Mouse (Mus musculus) neutrophil, adult 5-6 weeks (primary cell): ENCODE results near the gene Usp13. TPM values are rescaled to one million over a fixed set of nuclear protein-coding genes. Genes with fewer than 3 reads are reported as not detected.

Experiments used
- ATAC-seq: fragments of 151-379, 151-347 bp; 2 replicates; pipeline ENCODE4 v1.8.0; 2017; ENCODE audit warnings: mild to moderate bottlenecking, moderate TSS enrichment; ENCODE audit not compliant: insufficient number of reproducible peaks, poor library complexity, low FRiP score, severe bottlenecking; ENCODE audit errors: extremely low read depth
- total RNA-seq: library from RNA; stranded (forward); fragments of 200-1000 nt; gene quantifications from 2 replicates; pipeline ENCODE4 v1.2.3, GENCODE M21; 2017

Usp13 gene
- total RNA-seq: not detected in 2 replicates

DNA sequence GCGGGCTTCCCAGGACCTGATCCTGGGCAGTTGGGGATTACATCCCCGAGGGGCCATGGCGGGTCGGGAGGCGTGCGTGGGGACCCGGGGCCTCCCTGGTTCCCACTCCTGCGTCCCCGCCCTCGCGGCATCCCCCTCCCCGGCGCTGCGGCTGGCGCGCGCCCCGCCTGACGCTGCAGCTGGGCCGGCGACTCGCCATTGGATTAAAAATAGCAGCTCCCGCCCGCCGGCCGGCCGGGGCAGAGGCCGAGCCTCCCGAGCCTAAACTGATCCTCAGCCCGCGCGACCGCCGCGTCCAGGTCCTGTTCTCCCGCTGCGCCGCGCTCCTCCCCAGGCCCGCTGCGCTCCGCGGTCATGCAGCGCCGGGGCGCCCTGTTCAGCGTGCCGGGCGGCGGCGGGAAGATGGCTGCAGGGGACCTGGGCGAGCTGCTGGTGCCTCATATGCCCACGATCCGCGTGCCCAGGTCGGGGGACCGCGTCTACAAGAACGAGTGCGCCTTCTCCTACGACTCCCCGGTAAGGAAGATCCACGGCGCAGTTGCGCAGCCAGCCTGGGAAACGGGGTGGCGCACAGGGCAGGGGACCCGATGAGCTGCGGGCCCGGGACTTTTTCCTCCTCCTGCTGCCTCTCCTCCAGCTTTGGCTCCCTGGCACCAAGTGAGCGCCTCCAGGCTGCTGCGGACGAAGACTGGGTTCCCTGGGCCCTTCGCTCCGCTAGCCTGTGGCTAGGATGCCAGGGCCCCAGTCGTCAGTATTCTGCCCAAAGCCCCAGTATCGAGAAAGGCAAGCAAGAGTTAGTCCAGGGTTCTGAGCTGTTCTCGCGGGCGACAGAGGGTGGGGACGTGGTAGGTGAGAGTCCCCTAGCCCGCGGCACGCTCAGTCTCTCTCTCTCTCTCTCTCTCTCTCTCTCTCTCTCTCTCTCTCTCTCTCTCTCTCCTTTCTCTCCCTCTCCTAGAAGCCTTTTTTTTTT lies at the start of gene Usp13:
Usp13 (plus strand) TSS at position 190 of the 970 bp plus-strand sequence.
- no peak for ATAC-seq

DNA sequence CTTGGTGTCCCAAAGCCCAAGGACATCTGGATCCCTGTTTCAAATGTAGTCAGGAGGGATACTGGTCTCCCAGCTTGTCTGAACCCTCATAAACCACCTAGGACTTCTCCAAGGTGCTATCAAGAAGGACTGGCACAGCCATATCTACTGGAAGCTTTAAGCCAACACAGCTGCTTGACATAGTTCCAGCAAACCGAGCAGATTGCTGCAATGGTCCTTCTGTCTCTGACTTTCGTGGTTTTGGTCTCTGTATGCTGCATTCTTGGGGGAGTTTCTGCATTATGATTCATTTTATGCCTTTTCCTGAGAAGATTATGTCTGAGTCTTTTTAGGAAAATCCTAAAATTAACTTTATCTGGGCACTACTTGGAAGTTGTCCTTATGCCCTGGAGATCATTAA lies 46.6 kb upstream of the Usp13 start:
- ATAC-seq: no peak

DNA sequence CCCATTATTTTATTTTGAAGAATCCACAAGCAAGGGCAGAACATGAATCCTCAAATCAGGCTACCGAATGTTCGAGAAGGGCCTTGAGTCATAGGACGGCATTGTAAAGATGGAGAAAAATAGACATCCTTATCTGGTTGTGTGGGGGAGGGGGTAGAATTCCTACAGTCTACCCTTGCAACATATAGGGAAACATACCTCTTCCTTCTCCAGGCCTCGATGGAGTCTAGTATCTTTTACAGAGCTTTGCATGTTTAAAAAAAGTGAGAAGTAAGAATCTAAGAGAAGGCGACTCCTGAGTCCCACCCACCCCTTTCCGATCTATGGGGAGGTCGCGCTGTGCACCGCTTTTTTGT lies 367 bp upstream of the Usp13 start:
- no peak for ATAC-seq

DNA sequence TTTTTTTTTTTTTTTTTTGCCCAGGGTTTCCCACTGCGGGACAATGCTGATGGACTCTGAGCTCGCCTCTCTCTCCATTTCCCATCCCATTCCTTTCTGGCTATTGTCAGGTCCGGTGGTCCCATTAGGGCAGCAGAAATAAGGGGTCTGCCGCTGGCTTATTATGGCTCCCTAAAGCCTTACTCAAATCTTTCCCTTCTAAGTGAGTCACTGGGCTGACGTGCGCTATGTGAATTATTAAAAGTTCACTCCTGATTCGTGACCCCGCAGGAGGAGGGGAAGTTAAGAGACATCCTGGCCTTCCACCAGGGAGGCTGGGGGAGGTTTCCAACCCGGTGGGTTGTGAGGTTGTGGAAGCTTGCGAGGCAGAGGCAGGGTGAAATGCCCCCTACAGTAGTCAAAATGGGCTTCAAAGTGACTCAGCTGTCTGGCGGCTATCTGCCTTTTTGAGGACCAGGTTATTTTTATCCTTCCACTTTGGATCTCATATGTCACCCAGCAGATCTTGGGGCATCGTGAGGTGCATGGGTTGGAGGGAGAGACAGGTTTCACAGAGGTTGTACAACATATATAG lies 1.1 kb downstream of the Usp13 start:
- no peak for ATAC-seq

DNA sequence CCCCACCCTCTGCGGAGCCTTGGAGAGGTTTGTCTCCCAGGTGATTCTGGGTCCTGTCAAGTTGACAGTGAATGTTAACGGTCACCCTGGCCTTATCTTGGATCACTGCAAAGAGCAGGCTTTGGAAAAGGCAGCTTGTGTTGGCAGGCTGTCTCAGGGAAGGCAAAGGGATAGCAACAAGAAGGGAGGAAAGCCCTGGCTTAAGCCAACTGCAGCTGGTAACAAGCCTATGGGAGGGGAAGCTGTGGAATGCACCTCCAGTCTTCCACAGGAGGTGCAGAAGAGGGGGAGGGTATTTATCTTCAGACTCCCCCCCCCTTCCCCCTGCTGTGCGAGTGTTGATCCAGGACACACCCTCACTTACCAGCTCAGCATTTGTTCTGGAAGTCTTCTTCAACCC lies 5.3 kb downstream of the Usp13 start:
- ATAC-seq: no peak

DNA sequence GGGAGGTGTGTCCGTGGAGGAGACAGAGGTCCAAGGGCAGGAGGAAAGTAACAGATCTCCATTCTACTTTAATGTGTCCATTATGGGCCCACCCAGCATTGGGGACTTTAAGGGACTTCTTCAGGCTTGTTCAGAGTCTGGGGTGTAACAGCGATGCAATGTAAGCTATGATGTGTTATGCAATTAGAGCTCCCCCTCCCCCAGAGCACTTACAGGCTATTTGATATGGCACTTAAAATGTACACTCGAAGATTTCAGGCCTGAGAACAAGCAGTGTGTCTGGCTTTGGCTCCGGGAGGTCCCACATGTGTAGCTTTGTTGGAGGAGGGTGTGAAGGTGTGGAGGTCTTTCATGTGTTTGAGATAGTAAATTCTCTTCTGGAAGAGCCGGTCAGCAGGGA lies 7.6 kb downstream of the Usp13 start:
- no peak for ATAC-seq

DNA sequence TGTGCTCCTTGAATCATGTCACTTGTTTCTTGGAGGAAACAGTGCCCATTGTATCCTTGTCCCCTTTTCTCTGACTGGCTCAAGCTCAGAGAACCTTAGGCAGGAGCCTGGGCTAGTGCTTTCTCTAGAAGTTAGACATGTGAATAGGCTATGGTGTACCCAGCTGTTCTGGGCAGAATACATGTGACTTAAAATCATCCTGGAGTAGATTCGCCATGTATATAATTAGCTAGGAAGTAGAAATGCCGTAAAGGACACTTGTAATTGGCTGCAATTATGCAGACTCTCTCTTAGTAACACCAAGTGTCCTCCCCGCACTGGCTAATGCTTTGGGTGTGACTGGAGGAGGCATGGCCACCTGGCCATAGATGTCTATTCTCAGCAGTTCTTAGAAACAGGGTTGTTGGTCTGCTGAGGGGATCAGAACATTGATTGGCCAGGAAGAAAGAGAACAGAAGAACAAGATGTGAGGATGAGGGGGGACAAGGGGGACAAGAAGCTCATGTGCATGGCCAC lies 8.7 kb downstream of the Usp13 start:
- no peak for ATAC-seq

DNA sequence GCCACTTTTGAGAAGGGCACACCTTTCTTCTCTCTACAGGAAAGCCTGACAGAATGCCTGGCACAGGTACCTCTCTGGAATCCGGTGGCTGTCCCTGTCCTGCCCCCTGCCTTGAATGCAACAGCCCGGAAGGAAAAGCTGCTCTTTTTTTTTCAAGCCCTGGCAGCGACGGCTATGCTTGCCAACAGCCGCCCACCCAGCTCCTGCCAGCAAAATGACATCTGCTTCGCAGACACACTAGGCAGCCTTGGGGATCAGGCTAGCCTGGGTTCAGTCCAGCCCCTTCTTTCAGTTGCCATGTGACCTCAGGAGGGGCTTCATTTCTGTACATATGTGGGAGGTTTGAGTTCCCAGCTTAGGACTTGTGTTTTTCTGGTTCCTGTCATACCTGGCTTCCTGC lies 9.4 kb downstream of the Usp13 start:
- no peak for ATAC-seq

DNA sequence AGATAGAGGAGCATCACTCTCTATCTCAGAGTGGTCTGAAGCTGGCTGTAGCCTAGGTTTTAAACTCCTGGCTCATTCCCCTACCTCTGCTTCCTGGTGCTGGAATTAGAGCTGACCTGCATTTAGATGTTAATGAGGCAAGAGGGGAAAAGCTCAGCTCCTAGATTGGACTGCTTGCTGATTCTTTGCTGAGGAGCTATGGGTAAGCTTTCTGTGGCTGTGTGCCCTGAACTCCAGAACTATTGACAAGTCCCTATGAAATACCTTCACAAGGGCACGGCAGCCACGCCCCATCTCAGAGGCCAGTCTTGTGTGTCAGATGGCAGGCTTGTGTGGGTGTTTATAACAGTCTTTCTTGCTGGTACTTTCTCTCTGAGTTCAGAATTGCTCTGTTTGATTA lies 16.5 kb downstream of the Usp13 start:
- ATAC-seq: no peak

DNA sequence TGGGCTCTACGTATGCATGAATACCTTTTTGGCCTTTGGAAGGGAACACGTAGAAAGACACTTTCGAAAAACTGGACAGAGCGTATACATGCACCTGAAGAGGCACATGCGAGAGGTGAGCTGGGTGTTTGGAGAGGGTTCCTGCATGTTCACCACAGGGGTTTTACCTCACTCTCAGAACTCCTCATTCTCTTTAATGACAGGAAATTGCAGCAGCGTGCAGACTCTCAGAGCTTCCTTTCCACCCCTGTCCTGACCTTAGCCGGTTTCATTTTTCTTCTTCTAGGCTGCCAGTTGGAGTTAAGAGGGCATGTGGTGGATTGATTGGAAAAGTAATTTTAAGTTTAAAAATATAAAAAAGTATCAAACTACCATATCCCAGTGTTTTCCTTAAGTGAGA lies 20.5 kb downstream of the Usp13 start:
- ATAC-seq: no peak

DNA sequence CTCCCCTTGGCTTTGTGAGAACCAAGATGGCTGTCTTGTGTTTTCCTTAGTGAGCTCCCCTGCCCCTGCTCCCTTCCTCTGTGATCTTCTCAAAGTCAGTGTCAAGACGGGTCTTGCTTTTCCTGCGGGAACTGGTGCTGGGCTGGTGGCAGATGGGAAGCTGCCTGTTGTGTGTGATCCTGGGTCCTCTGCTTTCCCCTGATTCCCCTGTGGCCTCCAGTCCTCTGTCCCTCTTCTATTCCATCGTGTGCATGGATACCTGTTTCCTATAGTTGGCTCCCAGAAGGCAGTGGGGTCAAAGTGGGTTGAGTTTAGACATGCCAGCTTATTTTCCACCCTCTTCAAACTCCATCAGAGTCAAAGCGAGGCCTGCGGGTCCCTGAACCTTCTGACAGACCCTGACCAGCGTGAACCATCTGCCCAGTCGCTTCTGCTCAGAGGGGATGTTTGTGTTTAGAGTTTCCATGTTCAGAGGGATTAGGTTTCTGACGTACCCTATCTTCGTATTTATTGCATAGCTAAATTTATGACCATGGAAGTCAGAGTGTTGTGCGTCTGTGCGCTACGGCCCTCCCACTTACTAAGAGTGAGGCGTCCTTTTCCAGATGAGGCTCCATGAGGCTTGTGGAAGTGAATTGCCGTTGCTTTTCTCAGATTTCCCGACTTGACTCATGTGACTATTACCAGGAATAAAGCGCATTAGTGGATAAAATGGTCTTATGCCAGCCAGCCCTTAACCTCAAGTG lies 39.2 kb downstream of the Usp13 start:
- no peak for ATAC-seq

DNA sequence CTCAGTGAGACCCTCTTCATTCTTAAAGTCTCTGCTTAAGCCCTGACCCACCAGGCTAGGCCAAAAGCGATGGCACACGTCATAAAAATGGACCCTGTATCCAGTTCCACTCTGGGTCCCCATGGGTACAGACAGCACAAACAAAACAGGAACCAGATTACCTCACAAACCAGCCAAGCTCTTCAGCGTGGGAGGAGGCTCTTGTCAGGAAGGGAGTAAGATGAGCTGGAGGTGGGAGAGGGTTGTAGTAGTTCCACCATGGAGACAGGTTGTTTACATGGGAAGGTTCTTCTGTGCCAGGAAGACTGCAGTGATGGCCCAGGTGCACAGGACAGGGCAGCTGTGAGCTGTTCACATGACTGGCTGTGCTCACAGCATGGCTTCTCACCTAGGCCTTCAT lies 53.7 kb downstream of the Usp13 start:
- ATAC-seq: no peak

DNA sequence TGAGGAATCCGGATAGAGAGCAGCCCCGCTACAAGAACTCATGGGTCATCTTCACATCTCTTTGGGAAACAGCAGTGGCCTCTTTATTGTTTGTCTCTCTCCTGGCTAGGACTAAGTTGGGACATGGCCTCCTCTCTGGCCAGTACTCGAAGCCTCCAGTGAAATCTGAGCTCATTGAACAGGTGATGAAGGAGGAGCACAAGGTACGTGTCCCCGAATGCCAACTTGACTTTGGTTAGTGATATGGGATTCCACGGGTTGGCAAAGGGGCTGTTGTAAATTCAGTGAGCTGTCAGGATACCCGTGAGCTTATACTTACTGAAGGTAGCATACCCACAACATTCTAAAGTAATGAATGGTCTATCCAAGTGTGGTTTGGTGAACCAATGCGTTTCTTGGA lies 69.0 kb downstream of the Usp13 start:
- ATAC-seq: no peak

DNA sequence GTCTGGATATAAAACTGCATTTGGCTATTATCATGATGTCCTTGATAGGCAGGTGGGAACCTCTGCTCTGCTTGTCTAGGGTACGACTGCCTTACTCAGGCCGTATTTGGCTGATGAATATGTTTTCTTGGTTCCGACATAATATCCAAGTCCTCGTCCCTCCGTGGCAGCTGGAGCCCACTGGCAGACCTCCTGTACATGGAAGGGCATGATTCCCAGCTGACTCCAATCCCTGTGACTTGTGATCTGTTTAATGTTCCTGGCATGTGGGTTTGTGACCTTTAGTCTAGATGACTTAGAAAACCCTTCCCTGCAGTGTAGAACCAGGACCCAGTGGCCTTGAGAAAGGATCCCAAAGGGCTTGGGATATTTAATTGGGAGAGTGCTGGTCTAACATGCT lies 71.5 kb downstream of the Usp13 start:
- no peak for ATAC-seq

DNA sequence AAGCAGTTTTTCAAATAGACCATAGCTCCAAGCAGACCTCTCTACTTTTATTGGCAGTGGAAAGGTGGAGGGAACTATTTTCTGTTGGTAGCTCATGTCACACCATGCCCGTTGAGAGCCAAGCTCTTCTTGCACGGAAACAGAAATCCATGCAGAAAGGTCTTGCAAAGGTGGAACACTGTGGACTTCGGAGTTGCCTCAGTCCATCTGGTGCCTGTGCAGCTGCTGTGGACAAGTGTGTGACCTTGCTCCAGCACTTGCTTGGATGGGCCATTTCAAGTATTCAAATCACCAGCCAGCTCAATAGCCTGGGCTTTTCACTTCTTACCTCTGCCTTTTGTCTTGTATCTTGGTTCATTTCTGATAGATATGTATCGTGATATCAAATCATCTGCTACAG lies 72.8 kb downstream of the Usp13 start:
- no peak for ATAC-seq

DNA sequence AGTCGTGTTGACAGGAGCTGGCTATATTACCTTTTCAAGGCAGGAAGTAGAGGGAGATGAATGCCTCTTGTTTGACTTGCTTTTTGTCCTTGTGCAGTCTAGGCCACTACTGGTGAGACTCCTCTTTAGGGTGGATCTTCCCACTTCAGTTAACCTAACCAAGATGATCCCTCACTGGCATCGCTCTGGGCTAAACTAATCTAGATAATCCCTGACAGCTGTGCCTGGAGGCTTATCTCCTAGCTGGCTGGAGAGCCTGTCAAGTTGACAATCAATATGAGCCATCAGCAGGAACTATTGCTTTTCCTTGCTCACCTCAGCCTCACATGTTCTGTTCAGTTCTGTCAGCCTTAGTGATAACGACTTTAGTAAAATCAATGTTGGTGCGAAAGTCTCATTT lies 86.1 kb downstream of the Usp13 start:
- ATAC-seq: no peak

DNA sequence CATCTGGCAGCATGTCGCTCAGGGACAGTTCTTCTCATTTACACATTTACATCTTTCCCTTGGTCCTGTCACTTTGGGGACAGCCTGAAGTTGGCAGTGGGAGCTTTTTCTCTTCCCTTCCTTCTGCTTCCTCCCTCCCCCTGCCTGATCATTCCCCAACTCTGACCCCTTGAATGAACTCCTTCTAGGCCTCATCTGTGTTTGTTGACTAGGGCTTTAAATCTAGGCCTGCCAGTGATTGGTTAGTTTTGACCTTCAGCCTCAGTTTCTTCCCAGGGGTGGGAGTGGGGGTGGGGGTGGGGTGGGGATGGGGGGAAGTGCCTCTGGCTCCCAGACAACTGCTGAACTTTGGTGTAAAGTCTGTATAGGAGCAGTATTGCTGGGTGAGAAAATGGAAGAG lies 87.3 kb downstream of the Usp13 start:
- no peak for ATAC-seq

DNA sequence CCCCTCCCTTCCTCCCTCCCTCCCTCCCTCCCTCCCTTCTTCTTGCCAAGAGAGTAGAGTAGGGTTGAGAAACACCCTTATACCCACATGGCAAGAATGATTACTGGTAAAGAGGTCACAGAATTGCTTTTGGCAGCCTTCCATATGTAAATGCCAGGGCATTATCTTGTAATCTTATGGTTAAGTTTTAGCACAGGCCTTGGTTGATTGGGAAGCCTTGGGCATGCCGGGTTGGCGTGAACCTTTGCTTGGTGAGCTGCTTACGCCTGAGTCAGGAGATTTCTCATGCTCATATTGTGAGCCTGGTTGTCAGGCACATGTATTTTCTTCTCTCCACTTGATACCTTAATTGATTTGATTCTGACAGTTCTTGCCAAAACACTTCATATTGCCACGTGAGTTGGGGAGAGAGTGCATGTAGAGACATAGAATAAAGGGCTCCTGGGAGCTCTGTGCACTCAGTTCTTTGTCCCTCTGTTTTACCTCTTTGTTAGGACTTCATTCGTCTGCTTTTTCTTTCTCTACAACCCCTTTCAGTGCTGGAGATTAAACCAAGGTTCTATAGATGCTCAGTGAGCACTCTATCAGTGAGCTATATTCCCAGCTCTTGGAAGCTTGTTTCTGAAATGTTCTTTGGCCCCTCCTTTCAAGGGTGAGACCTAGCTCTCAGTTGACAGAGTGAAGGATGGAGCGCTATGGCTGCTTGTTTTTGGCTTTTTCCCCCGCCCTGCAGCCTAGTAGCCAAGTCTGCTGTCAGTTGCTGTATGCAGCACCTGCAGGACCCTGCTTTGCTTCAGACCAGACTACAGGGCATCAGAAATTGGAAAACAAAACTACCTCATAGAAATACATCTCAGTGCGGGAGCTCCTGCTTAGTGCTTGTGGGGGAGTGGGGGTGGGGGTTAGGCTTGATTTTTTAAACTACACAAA lies 88.8 kb downstream of the Usp13 start:
- ATAC-seq: no peak

DNA sequence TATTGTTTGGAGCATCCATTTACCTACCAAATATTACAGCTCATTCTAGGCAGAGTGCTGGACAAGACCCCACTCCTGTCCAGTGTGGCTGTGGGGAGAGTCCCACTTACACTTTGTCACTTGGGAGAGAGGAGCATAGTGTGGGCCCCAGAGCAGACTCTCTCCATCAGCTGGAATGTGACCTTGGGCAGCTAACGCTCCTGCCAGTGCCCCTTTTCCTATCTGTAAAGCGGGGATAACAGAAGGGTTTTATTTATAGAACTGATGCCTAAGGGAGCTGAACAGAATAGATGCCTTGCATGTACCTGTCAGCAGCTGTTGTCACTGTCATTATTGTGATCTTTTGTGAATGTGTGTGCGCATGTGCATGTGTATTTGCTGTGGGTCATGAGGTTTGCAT lies 91.1 kb downstream of the Usp13 start:
- no peak for ATAC-seq
